Mouse (Mus musculus) E14TG2a.4 (cell line): Measurements from ENCODE around the gene Eif2b2.

Experiments used
- CTCF ChIP-seq: conservative IDR thresholded peaks from 2 replicates; pipeline ENCODE4 v1.5.1; 2014; ENCODE audit warnings: low read length
- NANOG ChIP-seq: IDR thresholded peaks from 2 replicates; pipeline ENCODE4 v1.6.1; 2014; ENCODE audit warnings: borderline replicate concordance, low read length, mixed read lengths
- POU5F1 ChIP-seq: IDR thresholded peaks from 2 replicates; pipeline ENCODE4 v1.6.1; 2014; ENCODE audit warnings: low read length, borderline replicate concordance

DNA sequence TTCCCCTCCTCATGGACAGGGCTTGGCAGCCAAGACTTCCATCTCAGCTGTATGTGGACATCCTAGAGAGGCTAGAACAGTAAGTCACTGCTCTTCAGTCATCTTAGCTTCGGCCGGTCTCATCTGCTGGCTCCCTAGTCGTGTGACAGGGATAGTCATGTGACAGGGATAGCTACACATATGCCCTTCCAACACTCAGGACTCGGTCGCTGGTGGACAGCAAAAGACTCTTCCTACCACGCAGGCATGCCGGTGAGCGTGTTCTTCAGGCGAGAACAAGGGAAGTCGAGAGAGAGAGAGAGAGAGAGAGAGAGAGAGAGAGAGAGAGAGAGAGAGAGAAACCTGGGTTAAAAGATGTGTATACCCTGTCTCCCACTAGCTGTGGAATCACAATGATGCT, 13.9 kb upstream of the Eif2b2 start:
- TF ChIP-seq POU5F1 (no peak), CTCF (no peak), NANOG (no peak)
